Mouse (Mus musculus): ENCODE measurements around the gene Scin.

DNA sequence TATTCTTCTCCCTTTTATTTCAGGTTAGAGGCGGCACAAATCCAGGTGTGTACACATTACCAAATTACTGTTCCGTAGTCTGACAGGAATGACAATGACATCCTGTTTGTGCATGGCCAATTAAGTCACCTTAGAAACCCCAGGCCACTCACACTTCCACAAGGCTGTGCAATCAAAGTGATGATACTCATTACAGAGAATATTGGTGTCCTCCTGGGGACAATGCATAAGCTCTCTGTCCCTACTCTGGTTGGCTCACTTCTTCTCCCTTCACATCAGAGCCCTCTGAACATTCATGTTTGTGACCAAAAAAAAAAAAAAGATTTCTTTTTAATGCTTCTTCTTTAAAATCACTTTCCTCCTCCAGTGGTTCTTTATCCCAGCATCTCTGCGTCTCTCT is 106.2 kb downstream of the Scin start:
- TF ChIP-seq POLR2A (IDR thresholded peaks at IDR 0.05; ENCODE audit: borderline replicate concordance, insufficient read depth, low read length) (no peak), CTCF (IDR thresholded peaks at IDR 0.05; ENCODE audit: borderline replicate concordance, insufficient read depth, low read depth, low read length) (no peak)

All from cerebellum, adult 2 months (tissue).